Mouse (Mus musculus) thymus, adult 2 months (tissue): ENCODE results near the gene Fam171b.

Source experiments
- CTCF ChIP-seq: fragments of 200-500 bp; IDR thresholded peaks from 2 replicates; pipeline ENCODE4 v1.5.1; 2012; ENCODE audit warnings: mild to moderate bottlenecking, control low read depth, low read length, moderate library complexity, borderline replicate concordance; ENCODE audit not compliant: control insufficient read depth, poor library complexity, insufficient read depth; ENCODE audit errors: extremely low read depth
- POLR2A ChIP-seq: fragments of 200-500 bp; IDR thresholded peaks from 2 replicates; pipeline ENCODE4 v1.6.1; 2012; ENCODE audit warnings: mild to moderate bottlenecking, low read length, control low read depth, moderate library complexity; ENCODE audit not compliant: control insufficient read depth, poor library complexity, insufficient read depth; ENCODE audit errors: extremely low read depth

- TF ChIP-seq CTCF (no peak), POLR2A (no peak)
Observed at GRCm38 (mm10) chr2:83766058-83766457, 46.4 kb upstream of the Fam171b start.
